ENCODE assay signal across 9 mouse cellular contexts in genomic region chr1:74791249-74791648, GRCm38 (mm10). TPM values are rescaled to one million over a fixed set of nuclear protein-coding genes. Genes with fewer than 3 reads are reported as not detected.
A peak's percentile ranks its signal among the peaks of the same experiment; 100 is the strongest.
DNase-seq lines count a peak whose midpoint lies in the region; ATAC-seq and TF ChIP-seq lines count a peak whose summit lies in the region.
"Had no signal": no experiment of that assay in that cellular context is flagged by ENCODE, and none has a peak within 500 bp of the region (broad histone marks: within the 10 kb centered on the region; RNA-seq: fewer than 3 reads in every experiment).

Gene Wnt10a, plus strand, starts transcription at chr1:74791516.

- H3K4me2 ChIP-seq in heart, embryonic 14.5 days (ENCODE audit: low read length), result peak within 1 kb of the TSS; percentile 57
- peak within 1 kb of the TSS; percentile 64 for H3K4me2 ChIP-seq in hindbrain, embryonic 16.5 days (ENCODE audit: low read length)
- peak within 1 kb of the TSS; percentile 50 for H3K4me2 ChIP-seq in midbrain, embryonic 12.5 days (replicated peaks)

- H3K4me3 ChIP-seq in heart, embryonic 14.5 days (ENCODE audit: control insufficient read depth in 1 of 2, insufficient read depth in 1 of 2, low read depth in 1 of 2, low read length in 2 of 2), result peak within 1 kb of the TSS in 1 of 2 experiments; percentile 29; a peak in 2 of 4 replicates
- H3K4me3 ChIP-seq in ES-Bruce4 (ENCODE audit: low read depth, low read length), result 0 out of 2 replicates have a peak within 1 kb of the TSS, but pooled peaks have one; percentile 26
- H3K4me3 ChIP-seq in hindbrain, embryonic 16.5 days (ENCODE audit: low read length), result peak within 1 kb of the TSS; percentile 36
- H3K4me3 ChIP-seq in midbrain, embryonic 12.5 days, result peak within 1 kb of the TSS; percentile 32

- H3K9me3 ChIP-seq in heart, embryonic 14.5 days (ENCODE audit: control insufficient read depth, low read length), result no peaks in the 10 kb centered on the region
- no peaks in the 10 kb centered on the region for H3K9me3 ChIP-seq in ES-Bruce4 (replicated peaks; ENCODE audit: control insufficient read depth, insufficient read depth, low read length, poor library complexity, severe bottlenecking)
- no peaks in the 10 kb centered on the region for H3K9me3 ChIP-seq in hindbrain, embryonic 16.5 days (ENCODE audit: control insufficient read depth, low read length)
- H3K9me3 ChIP-seq in midbrain, embryonic 12.5 days, result no peaks in the 10 kb centered on the region

- no peaks in the 10 kb centered on the region for H3K36me3 ChIP-seq in heart, embryonic 14.5 days (ENCODE audit: control insufficient read depth, insufficient read depth, low read length)
- no peaks in the 10 kb centered on the region for H3K36me3 ChIP-seq in ES-Bruce4 (ENCODE audit: control insufficient read depth, insufficient read depth, low read length, poor library complexity, severe bottlenecking)
- H3K36me3 ChIP-seq in hindbrain, embryonic 16.5 days (ENCODE audit: control insufficient read depth, insufficient read depth, low read length), result no peaks in the 10 kb centered on the region
- no peaks in the 10 kb centered on the region for H3K36me3 ChIP-seq in midbrain, embryonic 12.5 days

- peak; percentile 28; the same call in 1 of the 2 replicates for ATAC-seq in heart, embryonic 14.5 days (ENCODE audit: insufficient number of reproducible peaks, insufficient read depth, low FRiP score, low read depth)
- ATAC-seq in hindbrain, embryonic 16.5 days, result 0 out of 2 replicates have a peak, but pooled peaks have one; percentile 25
- ATAC-seq in midbrain, embryonic 12.5 days (ENCODE audit: low FRiP score, low read depth), result no peak

- WGBS in heart, embryonic 14.5 days, result 0% methylated on average over 11 of the region's 11 CpGs
- WGBS in hindbrain, embryonic 16.5 days, result 2% methylated on average over 8 of the region's 11 CpGs
- under 1% methylated on average over 11 of the region's 11 CpGs for WGBS in midbrain, embryonic 12.5 days

- H3K4me1 ChIP-seq in heart, embryonic 14.5 days (ENCODE audit: control insufficient read depth in 2 of 2, insufficient read depth in 2 of 2, low read length in 2 of 2), result peaks cover 0 to 15% of the 10 kb centered on the region in 2 experiments; a peak in 3 of 4 replicates
- peaks cover 2% of the 10 kb centered on the region for H3K4me1 ChIP-seq in ES-Bruce4 (ENCODE audit: control insufficient read depth, insufficient read depth, low read length)
- peaks cover 24% of the 10 kb centered on the region for H3K4me1 ChIP-seq in hindbrain, embryonic 16.5 days (ENCODE audit: control insufficient read depth, insufficient read depth, low read depth, low read length)
- H3K4me1 ChIP-seq in midbrain, embryonic 12.5 days, result peaks cover 37% of the 10 kb centered on the region

- no peak for TF ChIP-seq CTCF in ES-Bruce4 (IDR thresholded peaks at IDR 0.05; ENCODE audit: low read depth, low read length)

- no peak within 1 kb of the TSS for H3K9ac ChIP-seq in heart, embryonic 14.5 days (ENCODE audit: low read length)
- H3K9ac ChIP-seq in ES-Bruce4 (ENCODE audit: low read depth, poor library complexity, severe bottlenecking), result peak within 1 kb of the TSS; percentile 36
- H3K9ac ChIP-seq in hindbrain, embryonic 16.5 days (ENCODE audit: low read depth, low read length), result peak within 1 kb of the TSS; percentile 47
- H3K9ac ChIP-seq in midbrain, embryonic 12.5 days (replicated peaks), result peak within 1 kb of the TSS; percentile 34

- H3K27ac ChIP-seq in heart, embryonic 14.5 days (replicated peaks in 1 of 2; ENCODE audit: control insufficient read depth in 1 of 2, insufficient read depth in 1 of 2, low read depth in 2 of 2, low read length in 2 of 2), result no peak within 1 kb of the TSS
- no peak within 1 kb of the TSS for H3K27ac ChIP-seq in ES-Bruce4 (ENCODE audit: insufficient read depth, low read length)
- no peak within 1 kb of the TSS for H3K27ac ChIP-seq in hindbrain, embryonic 16.5 days (ENCODE audit: low read depth, low read length)
- H3K27ac ChIP-seq in midbrain, embryonic 12.5 days (replicated peaks), result no peak within 1 kb of the TSS

- no peak for DNase-seq in heart, adult 18-20 months
- no peak for DNase-seq in c-Kit-positive CD71-positive TER-119-positive erythroid progenitor cells, embryonic 14.5 days (ENCODE audit: low spot score)
- no peak for DNase-seq in right cerebral cortex, postnatal 10 days (ENCODE audit: low spot score in 2 of 2)
- no peak for DNase-seq in left cerebral cortex, postnatal 4 days

- intact Hi-C loops in left cerebral cortex, postnatal 4 days (cut with DNase I), result no loop called here

- TF ChIP-seq EP300 in ES-Bruce4 (IDR thresholded peaks at IDR 0.05; ENCODE audit: insufficient read depth, low read depth, low read length), result no peak

- peaks cover 98% of the 10 kb centered on the region for H3K27me3 ChIP-seq in heart, embryonic 14.5 days (ENCODE audit: control insufficient read depth, insufficient read depth, low read length)
- H3K27me3 ChIP-seq in ES-Bruce4 (ENCODE audit: control insufficient read depth, insufficient read depth, low read length, poor library complexity, severe bottlenecking), result peaks cover 12% of the 10 kb centered on the region
- peaks cover 60% of the 10 kb centered on the region for H3K27me3 ChIP-seq in hindbrain, embryonic 16.5 days (replicated peaks; ENCODE audit: control insufficient read depth, insufficient read depth, low read length)
- peaks cover 100% of the 10 kb centered on the region for H3K27me3 ChIP-seq in midbrain, embryonic 12.5 days

- no peak for TF ChIP-seq POLR2A in ES-Bruce4 (IDR thresholded peaks at IDR 0.05; ENCODE audit: insufficient read depth, low read length)

RNA-seq across cellular contexts. Expression of gene Wnt10a, which starts in this region (rescaled TPM):
- polyA plus RNA-seq in heart, embryonic 14.5 days (2014; fragmentation: Nextera tagmentation; extraction: Ambion mirVana), result not detected in 2 replicates
- total RNA-seq in heart, adult 18-20 months (2021), result not detected
- 0.79 and 0.81 TPM in 2 replicates for polyA plus RNA-seq in ES-Bruce4 (2011; ENCODE audit: insufficient read depth, insufficient read length, low read depth, missing spikeins)
- polyA plus RNA-seq in hindbrain, embryonic 16.5 days (2015; fragmentation: Nextera tagmentation; extraction: Ambion mirVana), result 0.40 TPM in 2 replicates
- polyA plus RNA-seq in midbrain, embryonic 12.5 days (2016; fragmentation: Nextera tagmentation; extraction: Ambion mirVana), result 1.7 and 1.8 TPM in 2 replicates
- total RNA-seq in left cerebral cortex, postnatal 4 days (2021), result under 1 TPM in 1 of 2 experiments, not detected in 1; 0.38 TPM
- polyA plus RNA-seq: liver, embryonic 16.5 days had no signal

Comparison
In these comparisons a context has a peak if more than half of its experiments do, and no peak if none do; other contexts are left out.
1. Peak in ATAC-seq and H3K4me2 ChIP-seq in heart, embryonic 14.5 days; RNA of the gene not detected or under 1 TPM.
2. Peak in ATAC-seq, H3K4me3 ChIP-seq, H3K9ac ChIP-seq and H3K4me2 ChIP-seq in hindbrain, embryonic 16.5 days; RNA of the gene not detected or under 1 TPM.